Mouse (Mus musculus) testis, adult 2 months (tissue): Measurements from ENCODE around the gene Vps8.

ENCODE experiments used
- CTCF ChIP-seq: fragments of 200-500 bp; IDR thresholded peaks from 2 replicates; pipeline ENCODE4 v1.5.1; 2012; ENCODE audit warnings: low read depth, mild to moderate bottlenecking, inconsistent platforms, low read length, moderate library complexity; ENCODE audit not compliant: control insufficient read depth, insufficient read depth, insufficient replicate concordance
- POLR2A ChIP-seq: fragments of 200-500 bp; IDR thresholded peaks from 2 replicates; pipeline ENCODE4 v1.6.1; 2012; ENCODE audit warnings: low read depth, mild to moderate bottlenecking, inconsistent platforms, low read length, moderate library complexity; ENCODE audit not compliant: control insufficient read depth

DNA sequence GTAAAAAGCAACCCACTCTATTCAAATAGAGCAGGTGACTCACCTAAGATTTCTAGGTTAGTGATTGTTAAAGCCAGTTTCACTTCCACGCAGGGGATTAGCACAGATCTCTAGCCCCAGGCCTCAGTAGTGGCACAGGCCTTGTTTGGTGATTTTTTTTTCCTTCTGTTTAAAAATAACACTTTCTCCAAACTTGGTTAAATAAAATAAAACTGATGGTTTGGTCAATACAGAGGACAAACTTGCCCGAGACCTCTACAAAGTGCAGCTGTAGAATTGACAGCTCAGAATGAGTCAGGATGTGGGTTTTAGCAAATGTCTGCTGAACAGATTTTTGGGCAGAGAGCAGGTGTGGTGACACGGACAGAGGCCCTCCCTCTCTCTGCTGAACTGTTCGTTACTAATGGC is 208.9 kb downstream of the Vps8 start:
- TF ChIP-seq POLR2A (no peak), CTCF (no peak)
